Mouse (Mus musculus): ENCODE results near the gene Gm9958.
A peak's percentile ranks its signal among the peaks of the same experiment; 100 is the strongest.

Gene Gm9958

DNA sequence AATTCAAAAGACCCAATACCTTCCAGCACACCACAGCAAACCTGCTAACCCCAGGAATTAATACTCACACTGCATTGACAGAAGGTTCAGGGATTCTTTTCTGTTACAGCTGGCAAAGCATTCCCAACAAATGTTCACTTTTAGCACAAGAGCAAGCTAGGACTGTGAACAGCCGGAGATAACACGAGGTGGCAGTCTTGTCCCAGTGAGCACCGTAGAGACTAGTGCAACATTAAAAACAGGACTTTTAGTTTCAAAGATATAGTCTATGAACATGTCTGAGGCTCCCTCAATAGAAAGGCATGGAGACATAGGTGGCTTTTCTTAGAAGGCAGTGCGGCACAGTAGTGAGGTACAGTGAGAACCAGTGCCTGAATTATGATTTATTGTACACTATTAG, 38.2 kb downstream of the Gm9958 start:
- DNase-seq (ENCODE audit: low read depth) = peak; percentile 13

DNA sequence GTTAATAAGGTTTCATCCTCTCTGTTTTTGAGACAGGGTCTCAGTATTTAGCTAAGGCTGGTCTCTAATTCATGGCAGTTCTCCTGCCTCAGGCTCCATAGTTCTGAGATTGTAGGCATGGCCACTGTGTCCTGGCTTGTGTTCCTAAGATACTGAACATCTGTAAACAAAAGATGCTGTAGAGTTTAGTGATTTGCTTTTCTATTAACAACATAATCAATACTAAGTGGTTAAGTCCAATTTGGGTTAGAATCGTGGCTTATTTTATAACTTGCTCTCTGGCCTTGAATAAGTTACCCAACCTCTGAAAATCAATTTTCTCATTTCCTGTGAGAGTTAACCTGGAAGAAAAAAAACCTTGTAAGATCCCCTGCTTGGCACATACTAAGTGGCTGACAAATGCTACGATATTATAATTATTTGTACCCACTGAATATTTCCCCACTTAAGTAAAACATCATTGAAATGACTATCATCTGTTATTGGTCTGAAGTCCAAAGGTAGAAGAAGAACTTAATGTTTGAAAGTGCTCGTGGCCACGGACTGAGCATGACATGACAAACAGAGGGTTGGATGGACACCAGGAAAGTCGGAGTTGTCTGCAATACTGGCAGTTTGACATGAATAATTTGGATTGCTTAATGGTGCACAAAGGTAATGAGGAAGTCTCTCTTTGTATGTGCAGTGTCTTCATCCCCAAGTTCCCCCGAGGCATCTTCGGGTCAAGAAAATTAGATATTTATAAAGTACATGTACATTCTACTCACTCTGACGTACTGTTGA, 47.3 kb downstream of the Gm9958 start:
- DNase-seq (ENCODE audit: low read depth) = no peak

DNA sequence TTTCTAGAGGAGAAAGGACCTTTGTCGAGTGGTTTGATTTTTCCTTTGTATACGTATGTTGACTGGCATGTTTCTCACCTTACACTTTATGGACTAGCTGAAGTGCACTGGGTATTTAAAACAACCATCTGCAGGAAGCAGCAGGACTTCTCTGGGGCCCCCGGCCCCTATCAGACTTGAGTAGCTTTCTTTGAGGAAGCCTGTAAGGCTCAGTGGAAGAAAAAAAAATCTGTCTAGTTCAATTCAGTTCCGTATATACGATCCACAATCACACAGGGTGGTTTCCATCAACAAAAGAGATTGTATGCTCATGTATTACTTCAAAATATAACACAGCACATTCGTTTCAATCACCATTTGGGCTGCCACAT, 47.9 kb downstream of the Gm9958 start:
- no peak for DNase-seq (ENCODE audit: low read depth)
